Mouse (Mus musculus) G1E (cell line): ENCODE data around the gene Rps12-ps3. TPM values are rescaled to one million over a fixed set of nuclear protein-coding genes. Genes with fewer than 3 reads are reported as not detected.

Experiments
- ATAC-seq: 2 replicates; pipeline ENCODE4 v1.8.0; 2016; ENCODE audit warnings: mild to moderate bottlenecking; ENCODE audit not compliant: insufficient number of reproducible peaks, poor library complexity, low FRiP score, severe bottlenecking; ENCODE audit errors: extremely low read depth
- DNase-seq: peaks from one replicate; pipeline ENCODE4 v3.0.0; 2012; ENCODE audit warnings: low spot score
- H3K27me3 ChIP-seq: 2 replicates; pipeline ENCODE4 v1.6.1; 2012; ENCODE audit warnings: mild to moderate bottlenecking, low read length, inconsistent platforms; ENCODE audit not compliant: insufficient read depth
- H3K36me3 ChIP-seq: replicated peaks from 2 replicates; pipeline ENCODE3; 2012; ENCODE audit warnings: mild to moderate bottlenecking, inconsistent platforms
- H3K4me1 ChIP-seq: 2 replicates; pipeline ENCODE4 v1.6.1; 2012; ENCODE audit warnings: low read depth, low read length, inconsistent platforms, mixed read lengths; ENCODE audit not compliant: insufficient read depth
- H3K4me3 ChIP-seq: 2 replicates; pipeline ENCODE4 v1.5.1; 2012; ENCODE audit warnings: low read depth, mild to moderate bottlenecking, inconsistent platforms, low read length, moderate library complexity, mixed read lengths
- H3K9me3 ChIP-seq: replicated peaks from 2 replicates; pipeline ENCODE4 v1.6.1; 2012; ENCODE audit warnings: inconsistent platforms
- CTCF ChIP-seq: IDR thresholded peaks from 2 replicates; pipeline ENCODE4 v1.5.1; 2012; ENCODE audit warnings: low read depth, low read length, inconsistent platforms, mixed read lengths
- GATA1 ChIP-seq: IDR thresholded peaks from 2 replicates; pipeline ENCODE4 v1.6.1; 2012; ENCODE audit warnings: borderline replicate concordance, low read length, inconsistent platforms, mixed read lengths
- GATA2 ChIP-seq: IDR thresholded peaks from 2 replicates; pipeline ENCODE4 v1.6.1; 2012; ENCODE audit warnings: low read depth, low read length, inconsistent platforms, borderline replicate concordance
- TAL1 ChIP-seq: conservative IDR thresholded peaks from 2 replicates; pipeline ENCODE4 v1.6.1; 2012; ENCODE audit warnings: low read depth, low read length, inconsistent platforms, mixed read lengths
- polyA plus RNA-seq: library from polyadenylated mRNA; stranded (reverse); fragments of >175 nt; gene quantifications from 2 replicates; pipeline ENCODE4 v1.2.3, GENCODE M21; 2012
- total RNA-seq, 2 experiments: library from RNA; stranded (forward) in 1 of 2; stranded (reverse) in 1 of 2; fragments of 200-1000 nt in 1 of 2; fragments of >200 nt in 1 of 2; fragmentation: Nextera tagmentation in 1 of 2; gene quantifications; 2 replicates each; pipeline ENCODE4 v1.2.3; 2014 to 2017

Rps12-ps3 gene
- total and polyA plus RNA-seq, 3 experiments = 53.3 to 406 (median 81.3) TPM

DNA sequence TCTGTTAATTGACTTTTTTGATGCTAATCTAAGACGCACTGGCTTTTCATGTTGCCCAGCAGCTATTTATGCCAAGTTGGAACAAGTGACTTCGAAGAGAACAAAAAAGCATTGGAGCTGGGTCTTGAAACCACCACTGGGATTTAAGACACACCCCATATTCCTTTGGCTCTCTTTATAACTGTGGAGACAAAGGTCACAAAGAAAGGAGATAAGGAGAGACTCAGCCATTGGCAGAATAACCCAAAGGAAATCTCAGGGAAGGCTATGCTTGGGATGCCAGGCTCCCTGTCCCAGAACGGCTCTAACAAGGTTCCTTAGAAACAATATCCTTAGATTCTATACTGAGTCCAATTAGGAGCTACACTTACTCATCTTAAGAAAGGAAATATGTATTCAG is 44.6 kb downstream of the Rps12-ps3 start:
- H3K4me1 ChIP-seq = peaks cover 7% of the 10 kb centered on the region
- no peak overlapping the region for H3K4me3 ChIP-seq
- no peaks in the 10 kb centered on the region for H3K36me3 ChIP-seq
- TF ChIP-seq GATA2 (no peak), GATA1 (no peak)
- no peak for DNase-seq
- no peak for ATAC-seq
- H3K27me3 ChIP-seq = peaks cover 45% of the 10 kb centered on the region
- H3K9me3 ChIP-seq = no peaks in the 10 kb centered on the region

DNA sequence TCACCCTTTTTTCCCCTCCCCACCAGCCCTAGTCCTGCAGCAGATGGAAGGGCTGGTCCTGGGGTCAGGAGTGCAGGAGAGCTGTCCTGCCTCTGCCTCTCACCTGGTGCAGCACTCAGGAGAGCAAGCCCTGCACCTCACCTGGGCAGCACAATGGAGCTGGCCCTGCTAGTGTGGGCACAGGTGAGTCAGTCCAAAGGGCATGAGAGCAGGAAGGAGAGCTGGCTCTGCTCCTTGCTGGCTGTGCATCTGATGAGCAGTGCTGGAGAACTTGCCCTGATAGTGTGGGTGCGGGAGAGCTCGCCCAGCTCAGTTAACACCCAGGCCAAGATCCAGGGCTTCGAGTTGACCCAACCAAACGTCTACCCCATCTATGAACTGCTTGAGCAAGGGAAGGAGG is 45.8 kb downstream of the Rps12-ps3 start:
- ATAC-seq = no peak
- Histone ChIP-seq H3K4me1 (peaks cover 7% of the 10 kb centered on the region), H3K9me3 (0 out of 2 replicates have a peak, but pooled peaks cover 2% of the 10 kb centered on the region), H3K4me3 (no peak overlapping the region), H3K36me3 (no peaks in the 10 kb centered on the region), H3K27me3 (peaks cover 45% of the 10 kb centered on the region)
- DNase-seq = no peak
- TF ChIP-seq TAL1 = no peak
- no peak for TF ChIP-seq GATA2
- no peak for TF ChIP-seq CTCF

DNA sequence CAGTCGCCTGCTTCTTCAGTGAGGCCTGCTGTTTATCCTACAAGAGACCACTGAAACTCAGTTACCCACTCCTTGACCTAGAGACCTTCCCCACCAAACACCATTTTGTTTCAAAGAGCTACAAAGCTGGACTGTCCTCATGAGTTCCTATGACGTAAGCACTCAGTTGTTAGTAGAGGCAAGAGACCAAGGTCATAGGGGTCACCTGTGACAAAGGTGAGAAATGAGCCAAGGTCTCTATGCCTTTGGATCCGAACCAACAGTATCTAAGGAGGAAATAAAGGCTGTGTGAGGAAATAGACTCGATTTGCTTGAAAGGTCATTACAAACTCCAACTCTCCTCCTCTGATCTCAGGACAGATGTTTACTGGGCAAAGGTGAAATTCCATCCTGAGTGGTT is 48.9 kb downstream of the Rps12-ps3 start:
- Histone ChIP-seq H3K27me3 (peaks cover 51% of the 10 kb centered on the region), H3K4me1 (peaks cover 3% of the 10 kb centered on the region; the same call in 1 of the 2 replicates), H3K4me3 (no peak overlapping the region), H3K36me3 (no peaks in the 10 kb centered on the region), H3K9me3 (0 out of 2 replicates have a peak, but pooled peaks cover 2% of the 10 kb centered on the region)
- no peak for DNase-seq
- TF ChIP-seq TAL1 (no peak), GATA1 (no peak)
- ATAC-seq = no peak

Other genes starting within 250 kb of the Rps12-ps3 start
- gene Shtn1, start 246.2 kb upstream of the Rps12-ps3 start, total RNA-seq (2014; fragmentation: Nextera tagmentation) = not detected in 2 replicates
- gene Shtn1, start 246.2 kb upstream of the Rps12-ps3 start, total RNA-seq (2017) = 0.27 TPM in 1 of 2 replicates, not detected in the other
- gene Shtn1, start 246.2 kb upstream of the Rps12-ps3 start, polyA plus RNA-seq = not detected in 2 replicates
- gene Vax1, start 152.2 kb upstream of the Rps12-ps3 start, total RNA-seq (2014; fragmentation: Nextera tagmentation) = not detected in 2 replicates
- not detected in 2 replicates for gene Vax1, start 152.2 kb upstream of the Rps12-ps3 start, total RNA-seq (2017)
- not detected in 2 replicates for gene Vax1, start 152.2 kb upstream of the Rps12-ps3 start, polyA plus RNA-seq
- gene Kcnk18, start 103.1 kb upstream of the Rps12-ps3 start, total RNA-seq (2014; fragmentation: Nextera tagmentation) = not detected in 2 replicates
- 0.05 TPM in 1 of 2 replicates, not detected in the other for gene Kcnk18, start 103.1 kb upstream of the Rps12-ps3 start, total RNA-seq (2017)
- gene Kcnk18, start 103.1 kb upstream of the Rps12-ps3 start, polyA plus RNA-seq = not detected in 2 replicates
- 0.30 TPM in 1 of 2 replicates, not detected in the other for gene Slc18a2, start 61.4 kb upstream of the Rps12-ps3 start, total RNA-seq (2014; fragmentation: Nextera tagmentation)
- gene Slc18a2, start 61.4 kb upstream of the Rps12-ps3 start, total RNA-seq (2017) = 0.35 and 0.44 TPM in 2 replicates
- 0.02 and 0.04 TPM in 2 replicates for gene Slc18a2, start 61.4 kb upstream of the Rps12-ps3 start, polyA plus RNA-seq
- 81.6 and 85.5 TPM in 2 replicates for gene Pdzd8, start 23.5 kb downstream of the Rps12-ps3 start, total RNA-seq (2014; fragmentation: Nextera tagmentation)
- gene Pdzd8, start 23.5 kb downstream of the Rps12-ps3 start, total RNA-seq (2017) = 35.1 and 40.0 TPM in 2 replicates
- gene Pdzd8, start 23.5 kb downstream of the Rps12-ps3 start, polyA plus RNA-seq = 15.1 and 17.4 TPM in 2 replicates
- 4.7 TPM in 1 of 2 replicates, not detected in the other for gene Emx2, start 136.1 kb downstream of the Rps12-ps3 start, total RNA-seq (2014; fragmentation: Nextera tagmentation)
- gene Emx2, start 136.1 kb downstream of the Rps12-ps3 start, total RNA-seq (2017) = 0.23 TPM in 1 of 2 replicates, not detected in the other
- not detected in 2 replicates for gene Emx2, start 136.1 kb downstream of the Rps12-ps3 start, polyA plus RNA-seq